Mouse (Mus musculus) bone marrow macrophage, adult 2 months (primary cell): Measurements from ENCODE around the gene Prodh2. TPM values are rescaled to one million over a fixed set of nuclear protein-coding genes. Genes with fewer than 3 reads are reported as not detected.
"Not testable (repeated sequence)": the region's sequence is repeated elsewhere in the genome, so short reads cannot be mapped to it uniquely, and the experiment has no call there.

Source experiments
- H3K27ac ChIP-seq: 2 replicates; pipeline ENCODE4 v1.5.1; 2012; ENCODE audit warnings: low read depth, low read length; ENCODE audit not compliant: insufficient read depth
- H3K4me1 ChIP-seq: 2 replicates; pipeline ENCODE4 v1.6.1; 2012; ENCODE audit warnings: low read length; ENCODE audit not compliant: control insufficient read depth, insufficient read depth
- H3K4me3 ChIP-seq: 2 replicates; pipeline ENCODE4 v1.5.1; 2012; ENCODE audit warnings: mild to moderate bottlenecking, low read length, moderate library complexity; ENCODE audit not compliant: insufficient read depth
- CTCF ChIP-seq: IDR thresholded peaks from 2 replicates; pipeline ENCODE4 v1.5.1; 2012; ENCODE audit warnings: low read depth, mild to moderate bottlenecking, low read length, moderate library complexity
- POLR2A ChIP-seq: IDR thresholded peaks from 2 replicates; pipeline ENCODE4 v1.6.1; 2012; ENCODE audit warnings: mild to moderate bottlenecking, low read depth, low read length, borderline replicate concordance
- polyA plus RNA-seq: library from polyadenylated mRNA; stranded (reverse); fragments of >200 nt; gene quantifications from 2 replicates; pipeline ENCODE4 v1.2.4, GENCODE M21; 2012; ENCODE audit not compliant: missing spikeins, insufficient read depth, insufficient read length

Gene Prodh2
- polyA plus RNA-seq, 1 experiment, result not detected

DNA sequence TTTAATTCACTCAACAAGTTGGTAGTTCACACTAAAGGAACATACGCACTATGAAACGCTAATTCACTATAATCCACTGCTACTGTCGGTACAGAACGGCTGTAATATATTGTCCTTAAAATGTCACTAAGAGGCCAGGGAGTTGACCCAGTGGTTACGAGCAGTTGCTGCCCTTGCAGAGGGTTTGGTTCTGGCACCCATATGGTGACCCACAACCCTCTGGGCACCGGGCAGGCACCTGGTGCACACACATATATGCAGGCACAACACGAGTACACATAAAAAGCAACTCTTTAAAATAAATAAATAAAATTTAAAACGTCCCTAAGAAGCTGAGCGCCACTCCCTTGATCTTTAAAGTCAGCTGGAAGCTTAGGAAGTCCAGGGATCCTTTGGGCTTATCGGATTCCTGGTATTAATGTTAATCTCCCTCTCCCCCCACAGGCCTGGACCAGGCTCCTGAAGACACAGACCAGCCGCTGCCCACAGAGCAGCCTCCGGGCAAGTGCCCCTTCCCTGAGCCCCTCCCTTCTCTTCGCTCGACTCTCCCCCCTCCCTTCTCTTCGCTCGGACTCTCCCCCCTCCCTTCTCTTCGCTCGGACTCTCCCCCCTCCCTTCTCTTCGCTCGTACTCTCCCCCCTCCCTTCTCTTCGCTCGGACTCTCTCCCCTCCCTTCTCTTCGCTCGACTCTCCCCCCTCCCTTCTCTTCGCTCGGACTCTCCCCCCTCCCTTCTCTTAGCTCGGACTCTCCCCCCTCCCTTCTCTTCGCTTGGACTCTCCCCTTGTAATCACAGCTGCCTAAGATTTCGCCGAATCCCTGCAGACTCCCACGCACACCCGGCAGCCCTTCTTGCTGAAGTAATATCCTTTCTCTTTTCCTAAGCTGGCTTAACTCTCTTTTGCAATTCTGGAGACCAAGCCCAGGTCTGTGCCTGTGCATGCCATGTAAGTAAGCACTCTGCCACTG lies 15.7 kb upstream of the Prodh2 start:
- TF ChIP-seq POLR2A (no peak), CTCF (no peak)
- no peaks in the 10 kb centered on the region for H3K4me1 ChIP-seq
- H3K4me3 ChIP-seq, result peak overlapping the region; percentile 16; the same call in 1 of the 2 replicates
- H3K27ac ChIP-seq, result no peak overlapping the region

GRCm38 (mm10) chr7:30484250-30484649 lies 9.2 kb upstream of the Prodh2 start:
- no peak overlapping the region for H3K4me3 ChIP-seq
- TF ChIP-seq CTCF (no peak), POLR2A (no peak)
- no peaks in the 10 kb centered on the region for H3K4me1 ChIP-seq
- H3K27ac ChIP-seq, result no peak overlapping the region

GRCm38 (mm10) chr7:30490251-30490956 lies 3.0 kb upstream of the Prodh2 start:
- H3K4me1 ChIP-seq, result no peaks in the 10 kb centered on the region
- no peak overlapping the region for H3K27ac ChIP-seq
- no peak for TF ChIP-seq POLR2A
- peak; percentile 73 for TF ChIP-seq CTCF
- no peak overlapping the region for H3K4me3 ChIP-seq

GRCm38 (mm10) chr7:30490957-30491307 lies 2.5 kb upstream of the Prodh2 start:
- Histone ChIP-seq H3K4me3 (no peak overlapping the region), H3K4me1 (no peaks in the 10 kb centered on the region), H3K27ac (no peak overlapping the region)
- TF ChIP-seq POLR2A, result no peak
- no peak for TF ChIP-seq CTCF

DNA sequence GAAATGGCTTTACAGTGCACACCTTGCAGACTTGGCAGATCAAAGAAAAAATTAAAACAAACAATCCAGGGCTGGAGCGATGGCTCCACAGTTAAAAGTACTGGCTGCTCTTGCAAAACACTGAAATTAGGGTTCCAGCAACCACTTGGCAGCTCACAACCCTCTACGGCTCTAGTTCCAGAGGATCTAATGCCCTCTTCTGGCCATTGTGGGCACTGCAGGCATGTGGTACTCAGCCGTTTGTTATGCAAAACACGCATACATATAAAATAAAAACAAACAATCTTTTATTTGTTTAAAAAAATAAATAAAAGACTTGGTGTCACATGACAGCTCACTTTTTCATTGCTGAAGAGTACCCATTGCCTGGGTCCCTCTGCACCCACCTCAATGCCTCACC lies 657 bp upstream of the Prodh2 start:
- Histone ChIP-seq H3K27ac (no peak overlapping the region), H3K4me1 (no peaks in the 10 kb centered on the region), H3K4me3 (no peak overlapping the region)
- TF ChIP-seq CTCF (peak; percentile 83), POLR2A (no peak)

GRCm38 (mm10) chr7:30495506-30496042 lies 2.2 kb downstream of the Prodh2 start:
- not testable (repeated sequence) for H3K4me1 ChIP-seq, H3K27ac ChIP-seq, H3K4me3 ChIP-seq

DNA sequence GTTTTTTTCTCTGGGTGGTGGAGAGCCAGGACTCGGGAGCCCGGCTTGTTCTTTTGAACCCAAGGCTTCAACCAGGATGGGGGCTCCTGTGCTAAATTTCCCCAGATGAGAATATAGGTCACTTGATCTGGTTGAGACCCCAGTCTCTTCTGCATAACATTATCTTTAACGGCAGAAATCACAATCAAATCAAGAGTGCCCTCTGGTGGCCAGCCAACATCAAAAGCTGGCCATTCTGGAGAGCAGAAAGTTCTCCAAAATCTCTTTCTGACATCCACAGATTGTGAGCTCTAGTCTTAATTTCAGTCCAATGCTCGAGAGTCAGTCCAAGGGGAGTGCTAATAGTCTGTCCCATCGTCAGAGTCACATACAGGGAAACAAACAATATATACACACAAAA lies 7.7 kb downstream of the Prodh2 start:
- not testable (repeated sequence) for H3K4me1 ChIP-seq, H3K4me3 ChIP-seq, H3K27ac ChIP-seq
- TF ChIP-seq CTCF, result peak; percentile 19; the same call in 1 of the 2 replicates

- Histone ChIP-seq H3K27ac (peak overlapping the region; percentile 41; the same call in 1 of the 2 replicates), H3K4me1 (peaks cover 12% of the 10 kb centered on the region), H3K4me3 (no peak overlapping the region; the same call in 1 of the 2 replicates)
- no peak for TF ChIP-seq CTCF
- TF ChIP-seq POLR2A, result no peak
Observed at GRCm38 (mm10) chr7:30508061-30508460, 14.6 kb downstream of the Prodh2 start.

GRCm38 (mm10) chr7:30515003-30515760 lies 21.8 kb downstream of the Prodh2 start:
- Histone ChIP-seq H3K27ac (no peak overlapping the region), H3K4me3 (no peak overlapping the region), H3K4me1 (no peaks in the 10 kb centered on the region)
- TF ChIP-seq POLR2A (no peak), CTCF (no peak)
